8 mouse cellular contexts compared by ENCODE assay signal in genomic region chr5:110839038-110839677, GRCm38 (mm10). TPM values are rescaled to one million over a fixed set of nuclear protein-coding genes. Genes with fewer than 3 reads are reported as not detected.
DNase-seq lines count a peak whose midpoint lies in the region; ATAC-seq and TF ChIP-seq lines count a peak whose summit lies in the region.

No protein-coding gene starts in this region.

- ATAC-seq in lung, embryonic 14.5 days (ENCODE audit: insufficient read depth) = peak; percentile 67
- ATAC-seq in intestine, embryonic 15.5 days = peak; percentile 75
- peak; percentile 60 for ATAC-seq in monocyte, adult 5-6 weeks (replicated peaks; ENCODE audit: insufficient number of reproducible peaks, low FRiP score, low TSS enrichment, poor library complexity, severe bottlenecking)

- TF ChIP-seq CTCF in lung, embryonic 14.5 days (IDR thresholded peaks at IDR 0.05; ENCODE audit: low read depth) = no peak

- DNase-seq in lung, embryonic 14.5 days = peak; percentile 2
- DNase-seq in lung, postnatal 4 days = no peak
- no peak for DNase-seq in embryonic facial prominence, embryonic 10.5 days (ENCODE audit: low spot score)
- DNase-seq in frontal cortex, postnatal 25 days (ENCODE audit: low spot score in 2 of 2) = no peak
- no peak for DNase-seq in T-cell, adult 2 months (ENCODE audit: low spot score)
- DNase-seq in kidney, adult 18-20 months = no peak

- peak overlapping the region; percentile 81 for H3K27ac ChIP-seq in lung, embryonic 14.5 days (ENCODE audit: low read depth)
- peak overlapping the region; percentile 89 for H3K27ac ChIP-seq in embryonic facial prominence, embryonic 10.5 days (replicated peaks)
- H3K27ac ChIP-seq in intestine, embryonic 15.5 days = peak overlapping the region; percentile 82

- H3K4me1 ChIP-seq in lung, embryonic 14.5 days (ENCODE audit: insufficient read depth) = no peaks in the 10 kb centered on the region
- peaks cover 24% of the 10 kb centered on the region for H3K4me1 ChIP-seq in embryonic facial prominence, embryonic 10.5 days
- H3K4me1 ChIP-seq in intestine, embryonic 15.5 days (replicated peaks) = peaks cover 10% of the 10 kb centered on the region

- peak overlapping the region; percentile 73 for H3K4me3 ChIP-seq in lung, embryonic 14.5 days (ENCODE audit: low read depth, low read length)
- H3K4me3 ChIP-seq in embryonic facial prominence, embryonic 10.5 days = peak overlapping the region; percentile 83
- H3K4me3 ChIP-seq in intestine, embryonic 15.5 days (replicated peaks) = peak overlapping the region; percentile 66

- peak overlapping the region; percentile 83 for H3K4me2 ChIP-seq in lung, embryonic 14.5 days
- peak overlapping the region; percentile 87 for H3K4me2 ChIP-seq in intestine, embryonic 15.5 days (replicated peaks)

- H3K9ac ChIP-seq in lung, embryonic 14.5 days = peak overlapping the region; percentile 75
- peak overlapping the region; percentile 70 for H3K9ac ChIP-seq in intestine, embryonic 15.5 days

- WGBS in lung, embryonic 14.5 days = 4% methylated on average over 28 of the region's 28 CpGs
- 8% methylated on average over 28 of the region's 28 CpGs for WGBS in embryonic facial prominence, embryonic 10.5 days
- WGBS in intestine, embryonic 15.5 days = 4% methylated on average over 28 of the region's 28 CpGs

- H3K9me3 ChIP-seq in lung, embryonic 14.5 days (ENCODE audit: low read depth, low read length) = no peaks in the 10 kb centered on the region
- no peaks in the 10 kb centered on the region for H3K9me3 ChIP-seq in embryonic facial prominence, embryonic 10.5 days
- H3K9me3 ChIP-seq in intestine, embryonic 15.5 days = no peaks in the 10 kb centered on the region

- no peaks in the 10 kb centered on the region for H3K27me3 ChIP-seq in lung, embryonic 14.5 days (ENCODE audit: insufficient read depth, low read length)
- H3K27me3 ChIP-seq in embryonic facial prominence, embryonic 10.5 days (replicated peaks; ENCODE audit: low read depth, poor library complexity, severe bottlenecking) = no peaks in the 10 kb centered on the region
- H3K27me3 ChIP-seq in intestine, embryonic 15.5 days (replicated peaks) = no peaks in the 10 kb centered on the region

- 0 out of 2 replicates have a peak, but pooled peaks cover 11% of the 10 kb centered on the region for H3K36me3 ChIP-seq in lung, embryonic 14.5 days (ENCODE audit: insufficient read depth)
- H3K36me3 ChIP-seq in embryonic facial prominence, embryonic 10.5 days (replicated peaks) = peaks cover 36% of the 10 kb centered on the region
- peaks cover 5% of the 10 kb centered on the region; the same call in 1 of the 2 replicates for H3K36me3 ChIP-seq in intestine, embryonic 15.5 days

RNA-seq across cellular contexts. Expression of gene Hscb, which starts 0.4 kb away (rescaled TPM):
- polyA plus RNA-seq in lung, embryonic 14.5 days (2014; fragmentation: Nextera tagmentation; extraction: Ambion mirVana) = 25.6 and 28.1 TPM in 2 replicates
- polyA plus RNA-seq in embryonic facial prominence, embryonic 10.5 days (2016; fragmentation: Nextera tagmentation; extraction: Ambion mirVana) = 27.2 and 32.3 TPM in 2 replicates
- 36.7 and 36.9 TPM in 2 replicates for polyA plus RNA-seq in intestine, embryonic 15.5 days (2015; fragmentation: Nextera tagmentation; extraction: Ambion mirVana)
- 17.2 to 39.5 TPM (median 19.4 TPM) in 3 replicates for total RNA-seq in monocyte, adult 5-6 weeks (2017)

RNA-seq across cellular contexts. Expression of gene Chek2, which starts 0.6 kb away (rescaled TPM):
- polyA plus RNA-seq in lung, embryonic 14.5 days (2014; fragmentation: Nextera tagmentation; extraction: Ambion mirVana) = 32.0 and 33.8 TPM in 2 replicates
- 40.4 and 44.0 TPM in 2 replicates for polyA plus RNA-seq in embryonic facial prominence, embryonic 10.5 days (2016; fragmentation: Nextera tagmentation; extraction: Ambion mirVana)
- polyA plus RNA-seq in intestine, embryonic 15.5 days (2015; fragmentation: Nextera tagmentation; extraction: Ambion mirVana) = 35.7 and 36.4 TPM in 2 replicates
- total RNA-seq in monocyte, adult 5-6 weeks (2017) = 4.7 to 12.7 TPM (median 11.3 TPM) in 3 replicates

RNA-seq across cellular contexts. Expression of gene Ulk1, which starts 29.3 kb away (rescaled TPM):
- polyA plus RNA-seq in lung, embryonic 14.5 days (2014; fragmentation: Nextera tagmentation; extraction: Ambion mirVana) = 35.1 and 39.2 TPM in 2 replicates
- polyA plus RNA-seq in embryonic facial prominence, embryonic 10.5 days (2016; fragmentation: Nextera tagmentation; extraction: Ambion mirVana) = 25.6 and 27.4 TPM in 2 replicates
- polyA plus RNA-seq in intestine, embryonic 15.5 days (2015; fragmentation: Nextera tagmentation; extraction: Ambion mirVana) = 10.3 and 12.4 TPM in 2 replicates
- 12.3 to 43.3 TPM (median 17.1 TPM) in 3 replicates for total RNA-seq in monocyte, adult 5-6 weeks (2017)

RNA-seq across cellular contexts. Expression of gene Ttc28, which starts 40.4 kb away (rescaled TPM):
- polyA plus RNA-seq in lung, embryonic 14.5 days (2014; fragmentation: Nextera tagmentation; extraction: Ambion mirVana) = 15.2 and 15.3 TPM in 2 replicates
- 12.8 and 13.3 TPM in 2 replicates for polyA plus RNA-seq in embryonic facial prominence, embryonic 10.5 days (2016; fragmentation: Nextera tagmentation; extraction: Ambion mirVana)
- polyA plus RNA-seq in intestine, embryonic 15.5 days (2015; fragmentation: Nextera tagmentation; extraction: Ambion mirVana) = 6.9 and 8.0 TPM in 2 replicates
- total RNA-seq in monocyte, adult 5-6 weeks (2017) = 2.4 to 4.1 TPM (median 4.0 TPM) in 3 replicates

RNA-seq across cellular contexts. Expression of gene Pus1, which starts 58.7 kb away (rescaled TPM):
- polyA plus RNA-seq in lung, embryonic 14.5 days (2014; fragmentation: Nextera tagmentation; extraction: Ambion mirVana) = 20.6 and 22.4 TPM in 2 replicates
- polyA plus RNA-seq in embryonic facial prominence, embryonic 10.5 days (2016; fragmentation: Nextera tagmentation; extraction: Ambion mirVana) = 42.2 and 46.0 TPM in 2 replicates
- 64.1 and 69.3 TPM in 2 replicates for polyA plus RNA-seq in intestine, embryonic 15.5 days (2015; fragmentation: Nextera tagmentation; extraction: Ambion mirVana)
- 26.3 to 29.9 TPM (median 28.8 TPM) in 3 replicates for total RNA-seq in monocyte, adult 5-6 weeks (2017)
